Mouse (Mus musculus) embryonic facial prominence, embryonic 15.5 days (tissue): ENCODE data around the gene Ifnar1. TPM values are rescaled to one million over a fixed set of nuclear protein-coding genes. Genes with fewer than 3 reads are reported as not detected.
"Not testable (repeated sequence)": the region's sequence is repeated elsewhere in the genome, so short reads cannot be mapped to it uniquely, and the experiment has no call there.

Experiments
- ATAC-seq: fragments of 200-750 bp; cut with Nextera tagmentation; 2 replicates; pipeline ENCODE4 v1.8.0; 2017; ENCODE audit warnings: low read depth, moderate TSS enrichment; ENCODE audit not compliant: insufficient number of reproducible peaks, low FRiP score, low TSS enrichment
- H3K27ac ChIP-seq: fragments of 300-500 bp; sonication (generic); replicated peaks from 2 replicates; pipeline ENCODE4 v1.5.1; 2015; ENCODE audit warnings: mild to moderate bottlenecking, inconsistent platforms
- H3K27me3 ChIP-seq: fragments of 300-500 bp; sonication (generic); 2 replicates; pipeline ENCODE4 v1.6.1; 2015; ENCODE audit warnings: inconsistent platforms
- H3K36me3 ChIP-seq: fragments of 300-500 bp; sonication (generic); 2 replicates; pipeline ENCODE4 v1.6.1; 2015; ENCODE audit warnings: mild to moderate bottlenecking, inconsistent platforms
- H3K4me1 ChIP-seq: fragments of 300-500 bp; sonication (generic); 2 replicates; pipeline ENCODE4 v1.6.1; 2015; ENCODE audit warnings: inconsistent platforms
- H3K4me2 ChIP-seq: fragments of 300-500 bp; sonication (generic); replicated peaks from 2 replicates; pipeline ENCODE4 v1.6.1; 2015; ENCODE audit warnings: mild to moderate bottlenecking, inconsistent platforms
- H3K4me3 ChIP-seq: fragments of 300-500 bp; sonication (generic); replicated peaks from 2 replicates; pipeline ENCODE4 v1.5.1; 2015; ENCODE audit warnings: mild to moderate bottlenecking, inconsistent platforms
- H3K9ac ChIP-seq: fragments of 300-500 bp; sonication (generic); 2 replicates; pipeline ENCODE4 v1.6.1; 2015; ENCODE audit warnings: inconsistent platforms
- H3K9me3 ChIP-seq: fragments of 300-500 bp; sonication (generic); replicated peaks from 2 replicates; pipeline ENCODE4 v1.6.1; 2016; ENCODE audit warnings: inconsistent platforms
- WGBS: fragments of 180-500 bp; shearing (Covaris S2); methylation state at CpG from one replicate; pipeline ENCODE4 v1.1.7; 2015; 5-methylcytosine and 5-hydroxymethylcytosine counted together
- polyA plus RNA-seq: library from polyadenylated mRNA; unstranded; fragments of >200 nt; fragmentation: Nextera tagmentation; extraction: Ambion mirVana; gene quantifications from 2 replicates; pipeline ENCODE4 v1.2.1, GENCODE M21; 2015

Ifnar1 gene
- polyA plus RNA-seq, 1 experiment from 2014 or later, result 57.4 TPM

DNA sequence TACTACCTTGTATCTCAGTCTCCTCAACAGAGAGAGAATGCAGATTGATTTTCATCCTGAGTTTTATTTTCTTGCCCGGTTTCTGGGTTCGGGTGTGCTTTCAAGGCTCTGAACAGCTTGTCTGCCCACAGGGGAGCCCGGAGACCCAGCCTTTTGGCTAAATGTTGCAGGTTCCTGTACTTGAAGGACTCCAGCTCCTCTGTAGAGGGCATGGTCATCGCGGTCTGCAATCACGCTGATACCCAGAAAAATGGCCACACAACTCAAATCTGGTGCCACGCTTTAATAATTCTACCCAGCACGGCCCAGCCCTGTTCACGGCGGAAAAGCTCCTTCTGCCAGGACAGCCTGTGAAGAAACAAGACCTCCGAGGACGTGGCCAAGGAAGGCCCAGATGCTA, 21.4 kb downstream of the Ifnar1 start:
- ATAC-seq, result no peak
- 93% methylated on average over 12 of the region's 12 CpGs for WGBS
- no peak overlapping the region for H3K4me3 ChIP-seq
- peaks cover 56% of the 10 kb centered on the region for H3K36me3 ChIP-seq
- H3K9me3 ChIP-seq, result no peaks in the 10 kb centered on the region
- no peak overlapping the region for H3K27ac ChIP-seq
- no peaks in the 10 kb centered on the region for H3K4me1 ChIP-seq
- no peaks in the 10 kb centered on the region for H3K27me3 ChIP-seq
- H3K4me2 ChIP-seq, result no peak overlapping the region
- H3K9ac ChIP-seq, result no peak overlapping the region

DNA sequence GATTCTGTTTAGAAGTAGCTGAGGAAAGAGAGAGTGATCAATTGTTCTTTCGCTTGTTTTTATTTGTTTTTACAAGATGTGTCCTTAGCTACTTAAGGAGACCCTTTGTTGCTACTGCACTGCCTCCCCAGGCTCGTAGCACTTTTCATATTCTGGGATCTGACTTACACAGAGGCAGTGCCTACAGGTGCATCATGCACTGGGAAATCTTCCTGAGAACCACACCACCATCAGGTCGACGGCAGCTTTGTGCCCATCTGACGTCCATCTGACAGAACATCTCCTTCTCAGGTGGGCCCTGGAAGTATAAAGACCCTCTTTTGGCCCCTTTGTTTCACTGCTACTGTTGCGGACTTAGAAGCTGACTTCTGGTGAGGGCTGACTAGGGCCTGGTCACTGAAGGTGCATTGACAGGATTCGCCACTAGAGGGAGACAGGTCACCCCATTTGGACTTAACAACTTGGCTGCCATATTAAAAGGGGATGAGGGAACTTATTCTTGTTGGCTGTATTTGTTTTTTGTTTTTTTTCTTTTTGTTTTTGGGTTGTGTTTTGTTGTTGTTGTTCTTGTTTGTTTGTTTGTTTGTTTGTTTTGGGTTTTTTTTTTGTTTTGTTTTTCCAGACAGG, 27.2 kb downstream of the Ifnar1 start:
- Histone ChIP-seq H3K4me1 (no peaks in the 10 kb centered on the region), H3K36me3 (peaks cover 5% of the 10 kb centered on the region; the same call in 1 of the 2 replicates), H3K4me3 (no peak overlapping the region), H3K9me3 (no peaks in the 10 kb centered on the region), H3K4me2 (no peak overlapping the region), H3K27me3 (no peaks in the 10 kb centered on the region), H3K27ac (no peak overlapping the region), H3K9ac (no peak overlapping the region)
- no peak for ATAC-seq
- 32% methylated on average over 7 of the region's 7 CpGs for WGBS

DNA sequence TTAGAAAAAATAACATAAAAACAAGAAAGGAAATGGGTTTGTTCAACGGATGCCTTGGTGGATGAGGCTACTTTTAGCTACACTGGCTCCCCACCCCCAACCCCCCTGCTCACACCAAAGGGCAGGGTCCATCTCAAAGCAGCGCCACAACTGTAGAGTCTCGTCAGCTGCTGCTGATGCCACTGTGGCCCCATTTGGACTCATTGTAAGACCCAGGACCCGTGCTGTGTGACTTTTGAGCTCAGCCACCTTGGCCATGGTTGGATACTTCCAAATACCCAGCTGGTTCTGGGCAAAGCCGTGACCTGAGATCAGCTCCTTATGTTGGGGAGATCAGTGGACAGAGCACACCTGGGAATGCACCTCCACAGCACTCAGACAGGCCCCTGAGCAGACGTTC, 28.1 kb downstream of the Ifnar1 start:
- no peak for ATAC-seq
- H3K4me1 ChIP-seq, result no peaks in the 10 kb centered on the region
- no peak overlapping the region for H3K4me2 ChIP-seq
- no peaks in the 10 kb centered on the region for H3K9me3 ChIP-seq
- H3K4me3 ChIP-seq, result no peak overlapping the region
- 82% methylated on average over 6 of the region's 6 CpGs for WGBS
- H3K27me3 ChIP-seq, result no peaks in the 10 kb centered on the region
- H3K9ac ChIP-seq, result no peak overlapping the region
- no peaks in the 10 kb centered on the region for H3K36me3 ChIP-seq
- H3K27ac ChIP-seq, result no peak overlapping the region

DNA sequence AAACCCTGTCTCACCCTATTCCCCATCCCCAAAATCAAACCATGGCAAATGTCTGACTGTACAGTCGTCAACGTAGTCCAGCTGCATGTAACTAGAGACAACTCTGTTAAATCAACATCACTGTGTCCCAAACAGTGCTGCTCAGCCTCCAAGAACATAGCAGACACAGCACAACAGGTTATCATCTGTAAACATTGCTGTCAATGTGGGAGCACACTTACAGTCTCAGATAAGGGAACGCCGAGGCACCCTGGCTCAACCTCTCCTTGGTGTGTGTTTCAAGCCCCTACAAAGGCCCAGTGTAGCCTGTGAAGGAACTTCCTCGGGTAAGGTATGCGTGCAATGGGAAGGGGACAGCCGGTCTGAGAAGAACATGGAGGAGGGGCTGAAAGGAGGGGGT, 32.0 kb downstream of the Ifnar1 start:
- no peak overlapping the region for H3K4me3 ChIP-seq
- H3K9me3 ChIP-seq, result no peaks in the 10 kb centered on the region
- no peaks in the 10 kb centered on the region for H3K36me3 ChIP-seq
- no peak overlapping the region for H3K9ac ChIP-seq
- H3K4me2 ChIP-seq, result no peak overlapping the region
- no peak overlapping the region for H3K27ac ChIP-seq
- WGBS, result 68% methylated on average over 7 of the region's 7 CpGs
- H3K27me3 ChIP-seq, result no peaks in the 10 kb centered on the region
- ATAC-seq, result no peak
- H3K4me1 ChIP-seq, result no peaks in the 10 kb centered on the region

DNA sequence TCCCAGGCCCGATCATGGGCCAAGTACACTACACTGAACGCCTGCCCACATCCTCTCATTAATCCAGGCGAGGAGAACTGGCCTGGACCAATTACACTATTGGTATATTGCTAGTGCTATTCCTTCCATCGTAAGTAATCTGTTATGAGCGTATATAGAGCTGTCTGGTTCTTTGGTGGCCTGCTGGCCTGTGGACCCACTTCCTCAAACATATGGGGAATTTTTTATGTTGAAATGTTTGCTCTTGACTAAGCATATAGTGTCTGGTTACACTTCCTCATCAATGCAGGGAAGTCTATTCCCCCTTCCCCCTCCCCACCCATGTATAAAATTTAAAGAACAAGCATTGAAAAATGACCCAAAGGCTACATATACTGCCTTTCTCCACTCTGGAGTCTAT, 37.0 kb downstream of the Ifnar1 start:
- no peaks in the 10 kb centered on the region for H3K9me3 ChIP-seq
- ATAC-seq, result no peak; the same call in 1 of the 2 replicates
- WGBS, result 68% methylated on average over 5 of the region's 5 CpGs

DNA sequence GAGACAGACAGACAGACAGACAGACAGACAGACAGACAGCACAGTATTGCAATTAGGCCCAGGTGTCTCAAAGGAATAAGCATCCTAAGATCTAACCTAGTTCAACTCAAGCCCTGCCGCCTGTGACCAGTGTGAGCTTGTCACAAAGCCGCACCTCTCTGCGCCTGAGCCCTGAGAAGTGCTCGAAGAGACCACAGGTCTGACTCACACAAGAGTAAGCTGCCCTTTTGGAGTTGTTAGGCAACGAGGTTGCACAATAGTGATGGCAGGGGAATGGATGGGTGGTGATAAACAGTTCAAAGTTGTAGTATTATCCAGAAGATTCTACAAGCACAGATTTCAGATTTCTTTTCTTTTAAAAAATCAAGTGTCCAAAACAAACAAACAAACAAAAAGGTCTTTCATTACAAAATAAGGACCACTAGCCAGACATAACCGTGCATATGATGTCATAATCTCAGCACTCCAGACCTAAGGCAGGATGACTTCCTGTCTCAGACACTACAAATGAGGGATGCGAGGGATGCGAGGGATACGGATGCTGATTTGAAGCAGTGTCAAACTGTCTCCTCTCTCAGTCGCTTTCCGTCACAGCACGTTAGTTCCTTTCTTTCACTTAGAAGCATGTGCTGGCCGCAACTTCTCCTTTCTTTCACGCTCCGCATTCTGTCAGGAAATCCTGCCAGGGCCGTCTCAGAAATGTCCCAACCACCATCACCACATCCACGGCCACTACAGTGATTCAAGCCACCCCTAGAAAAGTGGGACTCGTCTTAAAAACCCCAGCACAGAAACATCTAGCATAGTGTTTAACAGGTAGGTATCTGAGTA, 37.7 kb downstream of the Ifnar1 start:
- 64% methylated on average over 18 of the region's 18 CpGs for WGBS
- Histone ChIP-seq H3K9me3 (no peaks in the 10 kb centered on the region), H3K4me1 (no peaks in the 10 kb centered on the region), H3K9ac (no peak overlapping the region), H3K27me3 (no peaks in the 10 kb centered on the region), H3K4me3 (no peak overlapping the region), H3K4me2 (no peak overlapping the region), H3K36me3 (no peaks in the 10 kb centered on the region), H3K27ac (no peak overlapping the region)
- ATAC-seq, result no peak

More for the DNA sequence above, 37.0 kb downstream of the Ifnar1 start:
- Histone ChIP-seq H3K27me3 (no peaks in the 10 kb centered on the region), H3K4me2 (no peak overlapping the region), H3K36me3 (no peaks in the 10 kb centered on the region), H3K4me1 (no peaks in the 10 kb centered on the region), H3K27ac (no peak overlapping the region), H3K9ac (no peak overlapping the region), H3K4me3 (no peak overlapping the region)

DNA sequence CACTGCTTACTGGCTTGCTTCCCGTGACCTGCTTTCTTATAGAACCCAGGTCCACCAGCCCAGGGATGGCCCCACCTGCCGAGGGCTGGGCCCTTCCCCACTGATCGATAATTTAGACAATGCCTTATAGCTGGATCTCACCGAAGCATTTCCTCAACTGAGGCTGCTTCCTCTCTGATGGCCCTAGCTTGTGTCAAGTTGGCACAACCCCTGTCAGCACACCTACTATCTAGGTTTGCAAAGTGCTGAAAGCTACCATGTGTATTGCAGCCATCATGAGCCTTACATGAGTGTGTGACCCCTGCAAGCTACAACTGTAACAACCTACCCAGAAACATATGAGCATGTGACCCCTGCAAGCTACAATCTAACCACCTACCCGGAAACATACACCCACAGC, 39.2 kb downstream of the Ifnar1 start:
- H3K4me1 ChIP-seq, result no peaks in the 10 kb centered on the region
- H3K9me3 ChIP-seq, result no peaks in the 10 kb centered on the region
- no peak overlapping the region for H3K4me3 ChIP-seq
- H3K27ac ChIP-seq, result no peak overlapping the region
- no peak overlapping the region for H3K9ac ChIP-seq
- no peaks in the 10 kb centered on the region for H3K36me3 ChIP-seq
- no peaks in the 10 kb centered on the region for H3K27me3 ChIP-seq
- 85% methylated on average over 5 of the region's 5 CpGs for WGBS
- no peak overlapping the region for H3K4me2 ChIP-seq
- ATAC-seq, result no peak

DNA sequence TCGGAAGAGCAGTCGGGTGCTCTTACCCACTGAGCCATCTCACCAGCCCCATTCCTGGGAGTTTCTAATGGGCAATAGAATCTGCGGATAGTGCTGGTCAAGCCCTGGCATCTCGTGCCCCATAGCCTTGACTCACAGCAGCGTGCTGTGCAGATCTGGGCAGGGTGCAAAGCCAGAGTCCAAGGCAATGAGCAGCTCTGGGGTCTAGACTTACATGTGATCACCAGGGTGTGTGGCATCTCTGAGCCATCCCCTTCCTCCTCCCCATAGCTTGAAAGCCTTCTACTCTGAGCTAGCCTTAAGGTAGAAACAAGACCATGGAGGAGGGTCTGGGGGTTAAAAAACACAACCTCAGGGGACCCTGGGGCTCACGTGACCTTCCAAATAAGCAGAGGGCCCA, 41.2 kb downstream of the Ifnar1 start:
- no peak overlapping the region for H3K27ac ChIP-seq
- no peaks in the 10 kb centered on the region for H3K36me3 ChIP-seq
- no peaks in the 10 kb centered on the region for H3K9me3 ChIP-seq
- H3K27me3 ChIP-seq, result no peaks in the 10 kb centered on the region
- ATAC-seq, result no peak
- H3K4me1 ChIP-seq, result no peaks in the 10 kb centered on the region
- H3K9ac ChIP-seq, result no peak overlapping the region
- no peak overlapping the region for H3K4me2 ChIP-seq
- 94% methylated on average over 6 of the region's 6 CpGs for WGBS
- H3K4me3 ChIP-seq, result no peak overlapping the region

DNA sequence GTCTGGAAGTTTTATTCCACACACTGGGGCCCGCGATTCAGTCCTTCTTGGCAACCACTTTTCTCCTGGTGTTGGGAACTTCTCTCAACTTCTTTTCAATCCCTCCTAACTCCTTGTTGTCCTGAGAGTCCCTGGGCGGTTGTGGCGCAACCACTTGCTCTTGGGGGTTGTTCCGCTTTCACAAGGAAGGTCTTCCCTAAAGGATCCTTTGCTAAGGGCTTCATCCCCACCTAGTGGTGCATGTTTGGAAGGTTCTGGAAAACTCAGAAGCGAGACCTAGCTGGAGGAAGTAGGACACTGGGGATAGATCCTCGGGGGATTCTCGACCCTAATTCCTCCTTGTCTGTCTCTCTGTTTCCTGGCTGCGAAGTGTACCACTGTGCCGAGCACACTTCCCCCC, 42.0 kb downstream of the Ifnar1 start:
- Histone ChIP-seq H3K36me3 (no peaks in the 10 kb centered on the region), H3K4me1 (no peaks in the 10 kb centered on the region), H3K4me2 (no peak overlapping the region), H3K9ac (no peak overlapping the region), H3K27me3 (no peaks in the 10 kb centered on the region), H3K9me3 (no peaks in the 10 kb centered on the region), H3K4me3 (no peak overlapping the region), H3K27ac (no peak overlapping the region)
- WGBS, result 69% methylated on average over 10 of the region's 10 CpGs
- no peak for ATAC-seq

DNA sequence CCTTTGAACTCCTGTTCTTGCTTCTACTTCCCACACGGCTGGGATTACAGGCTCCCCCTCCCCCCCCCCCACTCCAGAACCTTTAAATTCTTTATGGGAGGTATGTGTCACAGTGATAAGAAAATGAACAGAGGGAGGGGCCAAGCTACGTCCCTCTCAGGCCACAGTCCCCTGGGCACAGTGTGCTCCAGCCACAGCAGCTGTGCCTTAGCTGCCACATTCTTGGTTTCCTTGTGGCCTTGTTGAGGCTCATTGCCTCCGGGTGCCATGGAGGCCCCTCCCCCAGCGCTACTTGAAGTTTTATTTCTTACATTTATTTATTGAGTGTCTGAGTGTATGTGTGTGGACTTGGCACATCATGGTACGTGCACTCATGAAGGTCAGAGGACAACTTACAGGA, 42.5 kb downstream of the Ifnar1 start:
- H3K4me1 ChIP-seq, result no peaks in the 10 kb centered on the region
- no peak overlapping the region for H3K9ac ChIP-seq
- no peak overlapping the region for H3K27ac ChIP-seq
- no peak overlapping the region for H3K4me2 ChIP-seq
- no peak for ATAC-seq
- 56% methylated on average over 5 of the region's 5 CpGs for WGBS
- H3K36me3 ChIP-seq, result no peaks in the 10 kb centered on the region
- no peaks in the 10 kb centered on the region for H3K27me3 ChIP-seq
- H3K9me3 ChIP-seq, result no peaks in the 10 kb centered on the region
- no peak overlapping the region for H3K4me3 ChIP-seq

DNA sequence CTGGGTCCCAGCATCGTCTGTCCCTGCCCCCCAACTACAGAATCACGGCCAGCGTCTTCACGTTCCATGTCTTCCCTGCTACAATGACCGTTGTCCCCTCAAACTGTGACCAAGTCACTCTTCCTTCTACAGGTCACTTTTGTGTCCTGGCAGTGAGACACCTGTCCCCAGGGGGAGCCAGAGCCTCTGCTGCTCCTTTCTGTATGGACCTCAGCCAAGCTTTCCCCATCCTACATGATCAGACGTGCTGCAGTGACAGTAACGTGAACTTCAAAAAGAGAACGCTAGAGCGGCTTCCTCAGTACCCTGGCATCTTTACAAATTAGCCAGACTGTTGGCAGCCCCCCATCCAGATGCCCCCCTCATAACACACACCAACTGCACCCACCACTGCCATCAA, 43.5 kb downstream of the Ifnar1 start:
- ATAC-seq, result no peak
- H3K4me3 ChIP-seq, result no peak overlapping the region
- no peak overlapping the region for H3K27ac ChIP-seq

DNA sequence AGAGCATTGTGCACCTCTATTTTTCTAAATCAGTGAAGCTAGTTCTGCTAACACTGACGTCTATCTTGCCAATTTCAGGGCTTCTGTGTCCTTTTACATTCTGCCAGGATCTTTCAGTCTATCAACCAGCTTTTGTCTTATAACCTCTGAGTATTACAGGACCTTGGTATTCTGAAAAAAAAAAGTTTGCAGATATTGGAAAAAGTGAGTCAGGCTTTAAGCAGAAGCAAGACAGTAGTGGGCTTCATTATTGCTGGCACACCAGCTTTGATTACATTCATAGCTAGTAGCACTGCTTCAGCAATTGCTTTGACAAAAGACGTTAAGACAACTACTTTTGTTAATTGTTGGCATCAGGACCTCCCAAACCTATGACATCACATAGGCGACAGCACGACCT, 45.8 kb downstream of the Ifnar1 start:
- H3K27me3 ChIP-seq, H3K36me3 ChIP-seq, H3K9ac ChIP-seq, ATAC-seq, H3K4me2 ChIP-seq, H3K27ac ChIP-seq, H3K4me3 ChIP-seq, H3K9me3 ChIP-seq, H3K4me1 ChIP-seq: not testable (repeated sequence)
- 74% methylated on average over 4 of the region's 4 CpGs for WGBS

More for the DNA sequence above, 43.5 kb downstream of the Ifnar1 start:
- Histone ChIP-seq H3K4me1 (no peaks in the 10 kb centered on the region), H3K4me2 (no peak overlapping the region), H3K9ac (no peak overlapping the region), H3K36me3 (no peaks in the 10 kb centered on the region), H3K9me3 (no peaks in the 10 kb centered on the region), H3K27me3 (no peaks in the 10 kb centered on the region)
- WGBS, result 70% methylated on average over 9 of the region's 9 CpGs
